Mouse (Mus musculus): ENCODE data around the gene Npy1r. TPM values are rescaled to one million over a fixed set of nuclear protein-coding genes. Genes with fewer than 3 reads are reported as not detected.

Npy1r gene
- total RNA-seq (2023): not detected

DNA sequence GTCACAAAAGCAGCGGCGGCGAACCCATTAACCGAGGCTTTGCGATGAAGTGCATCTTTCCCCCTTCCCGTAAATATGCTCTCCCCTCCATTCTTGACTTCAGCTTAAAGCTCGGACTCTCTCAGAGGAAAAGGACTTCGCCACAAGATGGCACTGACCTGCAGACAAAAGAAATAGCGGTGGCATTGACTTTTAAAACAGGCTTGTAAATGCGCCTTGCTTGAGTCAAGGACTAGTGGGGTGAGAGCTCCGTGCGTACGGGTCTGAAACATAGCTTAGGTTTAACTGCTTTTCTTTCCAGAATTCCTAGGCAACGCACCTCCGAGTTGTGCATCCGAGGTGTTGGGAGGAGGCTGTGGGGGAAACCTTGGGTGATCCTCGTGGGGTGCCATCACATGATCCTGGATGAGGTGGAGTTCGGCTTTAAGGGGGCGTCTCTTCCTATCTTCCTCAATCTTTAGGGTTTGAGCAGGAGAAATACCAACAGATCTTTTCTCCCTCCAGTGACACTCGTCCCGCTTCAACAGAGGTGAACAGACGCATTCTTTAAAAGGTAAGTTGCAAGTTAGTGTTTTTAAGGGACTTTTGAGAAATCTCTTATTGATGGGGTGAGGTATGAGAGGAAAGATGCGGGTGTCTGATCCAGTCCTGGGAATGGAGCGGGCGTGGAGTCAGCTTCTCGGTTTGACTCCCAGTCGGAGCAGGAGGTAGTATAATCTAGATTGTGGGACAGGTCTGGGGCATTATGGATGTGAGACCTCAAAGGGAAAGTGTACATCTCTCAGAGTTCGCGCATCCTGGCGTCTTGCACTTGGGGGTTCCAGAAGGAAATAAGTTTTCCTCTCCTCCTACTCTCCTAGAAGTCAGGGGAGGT lies at the start of gene Npy1r:
Npy1r (plus strand) TSS at position 223 of the 874 bp plus-strand sequence.

GRCm38 (mm10) chr8:66687511-66688329 lies 9.3 kb upstream of the Npy1r start, which contains the start of gene Npy5r:
Gene Npy5r, minus strand, starts transcription at chr8:66688128.

Other genes with a start within 250 kb of the Npy1r start
- 19.2 TPM for gene Tma16, start 210.7 kb upstream of the Npy1r start, total RNA-seq (2023)
- not detected for gene Tktl2, start 185.4 kb upstream of the Npy1r start, total RNA-seq (2023)
- not detected for gene Npy5r, start 9.1 kb upstream of the Npy1r start, total RNA-seq (2023)
- 8.3 TPM for gene Naf1, start 163.0 kb downstream of the Npy1r start, total RNA-seq (2023)